Mouse (Mus musculus): ENCODE data around the gene Iqgap2. TPM values are rescaled to one million over a fixed set of nuclear protein-coding genes. Genes with fewer than 3 reads are reported as not detected.

Iqgap2 gene
- polyA plus RNA-seq, 1 experiment from 2014 or later, result 16.5 TPM

DNA sequence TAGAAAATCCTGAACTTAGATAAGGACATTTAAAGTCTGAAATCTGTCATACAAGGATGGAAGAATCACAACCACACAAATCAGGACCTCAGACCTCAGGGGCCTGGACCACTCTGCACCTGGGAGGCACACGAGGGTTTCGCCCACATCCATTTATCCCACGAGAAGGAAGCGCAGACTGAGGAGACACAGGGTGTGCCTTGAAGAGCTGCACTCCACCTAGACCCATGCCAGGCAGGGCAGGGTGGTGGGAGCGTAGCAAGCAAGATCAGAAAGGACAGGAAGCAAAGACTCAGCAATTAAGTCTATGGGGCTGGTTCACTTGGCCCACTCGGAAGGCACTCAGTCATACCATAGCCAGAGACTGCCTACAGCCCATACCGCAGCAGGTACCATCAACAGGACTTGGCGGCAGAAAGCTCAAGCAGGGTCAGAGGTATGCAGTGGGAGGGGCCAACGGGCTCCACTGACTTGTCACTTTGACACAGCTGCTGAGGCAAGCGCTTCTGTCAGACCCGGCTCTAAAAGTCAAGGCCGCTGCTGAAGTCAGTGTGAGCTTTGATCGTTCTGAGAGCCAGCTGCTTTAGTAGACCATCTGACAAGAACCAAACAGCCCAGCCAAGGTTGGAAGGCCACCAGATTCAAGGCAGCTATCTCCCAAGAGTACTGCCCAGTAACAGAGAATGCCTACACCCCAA lies 86.1 kb downstream of the Iqgap2 start:
- H3K36me3 ChIP-seq (ENCODE audit: control insufficient read depth, insufficient read depth, low read length), result no peaks in the 10 kb centered on the region
- H3K4me2 ChIP-seq (replicated peaks; ENCODE audit: low read depth), result no peak overlapping the region
- no peak overlapping the region for H3K27ac ChIP-seq (replicated peaks)
- H3K9ac ChIP-seq (ENCODE audit: low read length), result no peak overlapping the region
- peak; percentile 49; the same call in 1 of the 2 replicates for ATAC-seq (ENCODE audit: low FRiP score, low TSS enrichment)
- TF ChIP-seq CTCF (IDR thresholded peaks at IDR 0.05; ENCODE audit: low read depth), result no peak
- TF ChIP-seq EP300 (optimal IDR thresholded peaks at IDR 0.05), result no peak
- no peaks in the 10 kb centered on the region for H3K27me3 ChIP-seq (ENCODE audit: control insufficient read depth, insufficient read depth, low read length)
- no peaks in the 10 kb centered on the region for H3K9me3 ChIP-seq (ENCODE audit: control insufficient read depth, low read length)
- no peaks in the 10 kb centered on the region for H3K4me1 ChIP-seq (replicated peaks; ENCODE audit: control insufficient read depth, insufficient read depth)
- WGBS, result 42% methylated on average over 13 of the region's 13 CpGs
- H3K4me3 ChIP-seq (ENCODE audit: low read depth, low read length), result no peak overlapping the region
- peak; percentile 38 for DNase-seq (ENCODE audit: low spot score)

DNA sequence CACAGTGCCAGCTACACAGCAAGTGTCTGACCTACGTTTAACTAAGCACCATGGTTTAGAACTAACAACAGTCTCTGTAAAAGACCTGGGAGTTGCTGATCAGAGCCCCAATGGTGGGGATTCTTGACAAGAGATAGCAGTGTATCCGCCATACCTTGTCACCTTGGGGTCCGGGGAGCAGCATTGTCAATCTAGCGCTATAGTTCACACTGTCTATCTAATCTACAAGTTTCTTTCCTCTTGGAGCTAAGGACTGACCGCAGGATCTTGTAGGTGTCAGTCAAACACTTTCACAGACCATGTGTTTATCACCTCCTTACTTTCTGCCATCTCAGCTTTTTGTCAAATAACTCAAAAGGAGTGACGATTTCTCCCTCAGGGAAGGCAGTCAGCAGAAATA lies 87.6 kb downstream of the Iqgap2 start:
- 79% methylated on average over 6 of the region's 6 CpGs for WGBS
- no peaks in the 10 kb centered on the region for H3K36me3 ChIP-seq (ENCODE audit: control insufficient read depth, insufficient read depth, low read length)
- DNase-seq (ENCODE audit: low spot score) (no peak), ATAC-seq (ENCODE audit: low FRiP score, low TSS enrichment) (no peak)
- H3K4me2 ChIP-seq (replicated peaks; ENCODE audit: low read depth), result no peak overlapping the region
- H3K9me3 ChIP-seq (ENCODE audit: control insufficient read depth, low read length), result no peaks in the 10 kb centered on the region
- H3K27me3 ChIP-seq (ENCODE audit: control insufficient read depth, insufficient read depth, low read length), result no peaks in the 10 kb centered on the region
- no peak overlapping the region for H3K4me3 ChIP-seq (ENCODE audit: low read depth, low read length)
- H3K9ac ChIP-seq (ENCODE audit: low read length), result no peak overlapping the region
- H3K27ac ChIP-seq (replicated peaks), result no peak overlapping the region
- no peak for TF ChIP-seq CTCF (IDR thresholded peaks at IDR 0.05; ENCODE audit: low read depth)
- no peak for TF ChIP-seq EP300 (optimal IDR thresholded peaks at IDR 0.05)
- no peaks in the 10 kb centered on the region for H3K4me1 ChIP-seq (replicated peaks; ENCODE audit: control insufficient read depth, insufficient read depth)

DNA sequence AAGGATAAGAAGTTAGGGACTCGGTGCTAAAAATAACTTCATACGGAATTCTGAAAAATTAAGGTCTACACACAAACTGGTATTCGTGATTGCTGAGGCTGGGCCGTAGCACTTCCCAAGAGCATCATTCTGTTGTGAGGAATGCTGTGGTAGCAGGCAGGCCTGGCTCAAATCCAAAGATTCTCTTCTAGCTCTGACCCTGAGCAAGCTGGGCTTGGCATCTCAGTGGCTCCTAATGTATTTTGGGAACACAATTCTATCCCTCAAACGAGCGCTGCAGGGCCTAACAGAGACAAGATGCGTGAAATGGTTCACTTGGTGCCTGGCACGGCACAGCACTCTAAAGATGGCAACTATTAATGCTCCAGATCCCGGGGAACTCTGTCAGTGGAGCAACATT lies 90.8 kb downstream of the Iqgap2 start:
- no peak overlapping the region for H3K4me2 ChIP-seq (replicated peaks; ENCODE audit: low read depth)
- no peak overlapping the region for H3K27ac ChIP-seq (replicated peaks)
- H3K4me3 ChIP-seq (ENCODE audit: low read depth, low read length), result no peak overlapping the region
- H3K4me1 ChIP-seq (replicated peaks; ENCODE audit: control insufficient read depth, insufficient read depth), result no peaks in the 10 kb centered on the region
- no peaks in the 10 kb centered on the region for H3K9me3 ChIP-seq (ENCODE audit: control insufficient read depth, low read length)
- TF ChIP-seq EP300 (optimal IDR thresholded peaks at IDR 0.05) (no peak), CTCF (IDR thresholded peaks at IDR 0.05; ENCODE audit: low read depth) (no peak)
- ATAC-seq (ENCODE audit: low FRiP score, low TSS enrichment) (no peak), DNase-seq (ENCODE audit: low spot score) (no peak)
- H3K36me3 ChIP-seq (ENCODE audit: control insufficient read depth, insufficient read depth, low read length), result no peaks in the 10 kb centered on the region
- H3K9ac ChIP-seq (ENCODE audit: low read length), result no peak overlapping the region
- 65% methylated on average over 9 of the region's 9 CpGs for WGBS
- H3K27me3 ChIP-seq (ENCODE audit: control insufficient read depth, insufficient read depth, low read length), result no peaks in the 10 kb centered on the region

DNA sequence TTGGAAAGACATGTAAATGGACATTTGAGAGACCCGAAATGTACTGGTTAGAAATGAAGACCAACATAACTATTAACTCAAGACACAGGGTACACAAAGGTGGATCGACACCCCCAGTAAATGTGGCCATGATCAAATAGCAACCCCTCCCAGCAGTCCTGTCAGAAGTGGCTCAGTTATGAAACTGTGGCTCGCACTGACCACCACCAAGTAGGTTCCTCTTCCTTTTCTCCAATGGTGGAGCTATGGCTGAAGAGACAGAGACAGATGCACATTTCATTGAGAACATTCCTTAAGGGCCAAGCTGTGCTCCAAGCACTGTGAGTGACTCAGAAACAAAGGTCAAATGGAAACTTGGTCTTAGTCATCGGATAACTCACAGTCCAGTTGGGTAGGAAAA lies 92.4 kb downstream of the Iqgap2 start:
- no peaks in the 10 kb centered on the region for H3K4me1 ChIP-seq (replicated peaks; ENCODE audit: control insufficient read depth, insufficient read depth)
- no peak overlapping the region for H3K27ac ChIP-seq (replicated peaks)
- no peak overlapping the region for H3K9ac ChIP-seq (ENCODE audit: low read length)
- TF ChIP-seq CTCF (IDR thresholded peaks at IDR 0.05; ENCODE audit: low read depth) (no peak), EP300 (optimal IDR thresholded peaks at IDR 0.05) (no peak)
- no peak overlapping the region for H3K4me3 ChIP-seq (ENCODE audit: low read depth, low read length)
- ATAC-seq (ENCODE audit: low FRiP score, low TSS enrichment), result no peak
- no peak overlapping the region for H3K4me2 ChIP-seq (replicated peaks; ENCODE audit: low read depth)
- no peaks in the 10 kb centered on the region for H3K36me3 ChIP-seq (ENCODE audit: control insufficient read depth, insufficient read depth, low read length)
- no peak for DNase-seq (ENCODE audit: low spot score)
- H3K27me3 ChIP-seq (ENCODE audit: control insufficient read depth, insufficient read depth, low read length), result no peaks in the 10 kb centered on the region
- WGBS, result 75% methylated on average over 4 of the region's 4 CpGs
- H3K9me3 ChIP-seq (ENCODE audit: control insufficient read depth, low read length), result no peaks in the 10 kb centered on the region

DNA sequence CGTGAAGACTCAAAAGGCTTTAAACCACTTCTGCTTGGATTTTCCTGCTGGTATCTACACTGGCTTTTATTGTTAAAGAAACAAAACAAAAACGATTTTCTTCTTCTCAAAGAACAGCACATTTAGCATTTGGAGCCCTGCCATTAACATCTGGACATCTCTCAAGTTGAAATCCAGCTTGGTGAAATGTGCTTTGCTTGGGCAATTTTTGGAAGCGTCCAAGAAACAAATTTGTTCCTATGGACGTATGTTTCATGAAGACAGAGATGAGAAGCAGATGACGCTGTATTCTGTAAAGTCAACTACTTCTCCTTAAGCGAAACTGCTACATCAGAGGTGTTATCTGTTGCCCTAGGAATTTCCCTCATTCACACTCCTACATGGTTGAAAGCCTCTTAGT lies 93.0 kb downstream of the Iqgap2 start:
- TF ChIP-seq CTCF (IDR thresholded peaks at IDR 0.05; ENCODE audit: low read depth), result no peak
- TF ChIP-seq EP300 (optimal IDR thresholded peaks at IDR 0.05), result no peak
- H3K27me3 ChIP-seq (ENCODE audit: control insufficient read depth, insufficient read depth, low read length), result no peaks in the 10 kb centered on the region
- DNase-seq (ENCODE audit: low spot score) (no peak), ATAC-seq (ENCODE audit: low FRiP score, low TSS enrichment) (no peak)
- no peaks in the 10 kb centered on the region for H3K9me3 ChIP-seq (ENCODE audit: control insufficient read depth, low read length)
- H3K4me3 ChIP-seq (ENCODE audit: low read depth, low read length), result no peak overlapping the region
- no peak overlapping the region for H3K4me2 ChIP-seq (replicated peaks; ENCODE audit: low read depth)
- H3K36me3 ChIP-seq (ENCODE audit: control insufficient read depth, insufficient read depth, low read length), result no peaks in the 10 kb centered on the region
- no peak overlapping the region for H3K27ac ChIP-seq (replicated peaks)
- no peaks in the 10 kb centered on the region for H3K4me1 ChIP-seq (replicated peaks; ENCODE audit: control insufficient read depth, insufficient read depth)
- WGBS, result 39% methylated on average over 6 of the region's 6 CpGs
- H3K9ac ChIP-seq (ENCODE audit: low read length), result no peak overlapping the region

DNA sequence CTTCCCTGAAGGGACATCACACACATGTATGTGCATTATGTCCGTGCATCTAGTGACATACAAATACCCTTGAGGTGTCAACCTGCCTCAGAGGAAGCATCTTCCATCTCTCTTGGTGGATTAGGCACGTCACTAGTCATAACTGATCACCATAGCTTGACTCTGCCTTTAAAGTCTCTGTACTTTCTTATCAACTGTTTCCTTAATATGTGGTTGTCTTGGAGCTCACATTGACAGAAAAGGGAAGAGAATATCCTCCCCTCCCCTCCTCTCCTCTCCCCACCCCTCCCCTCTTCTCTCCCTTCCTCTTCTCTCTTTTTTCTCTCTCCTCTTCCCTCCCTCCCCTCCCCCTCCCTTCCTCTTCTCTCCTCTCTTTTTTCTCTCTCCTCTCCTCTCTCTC lies 94.2 kb downstream of the Iqgap2 start:
- Histone ChIP-seq H3K4me2 (replicated peaks; ENCODE audit: low read depth) (no peak overlapping the region), H3K4me3 (ENCODE audit: low read depth, low read length) (no peak overlapping the region), H3K27me3 (ENCODE audit: control insufficient read depth, insufficient read depth, low read length) (no peaks in the 10 kb centered on the region), H3K36me3 (ENCODE audit: control insufficient read depth, insufficient read depth, low read length) (no peaks in the 10 kb centered on the region), H3K4me1 (replicated peaks; ENCODE audit: control insufficient read depth, insufficient read depth) (no peaks in the 10 kb centered on the region), H3K9me3 (ENCODE audit: control insufficient read depth, low read length) (no peaks in the 10 kb centered on the region), H3K9ac (ENCODE audit: low read length) (no peak overlapping the region), H3K27ac (replicated peaks) (no peak overlapping the region)
- DNase-seq (ENCODE audit: low spot score) (no peak), ATAC-seq (ENCODE audit: low FRiP score, low TSS enrichment) (no peak)
- 87% methylated on average over 2 of the region's 2 CpGs for WGBS
- TF ChIP-seq EP300 (optimal IDR thresholded peaks at IDR 0.05) (no peak), CTCF (IDR thresholded peaks at IDR 0.05; ENCODE audit: low read depth) (no peak)
